Mouse (Mus musculus): Measurements from ENCODE around the gene Kcnma1.

- no peak for TF ChIP-seq CTCF (IDR thresholded peaks at IDR 0.05; ENCODE audit: extremely low read depth, insufficient read length, insufficient replicate concordance, low read depth, low read length)
- no peak for TF ChIP-seq POLR2A (IDR thresholded peaks at IDR 0.05; ENCODE audit: low read depth, low read length)
These were observed 90.9 kb downstream of the Kcnma1 start for GRCm38 (mm10) chr14:23923356-23923755.
